Mouse (Mus musculus) kidney, adult 2 months (tissue): ENCODE results near the gene Tbc1d15.

Experiments used
- CTCF ChIP-seq: fragments of 200-500 bp; conservative IDR thresholded peaks from 2 replicates; pipeline ENCODE4 v1.5.1; 2011; ENCODE audit warnings: low read depth, mild to moderate bottlenecking, control low read depth, low read length, moderate library complexity, mixed read lengths; ENCODE audit not compliant: insufficient read depth, insufficient read length
- POLR2A ChIP-seq: fragments of 200-500 bp; IDR thresholded peaks from one replicate; pipeline ENCODE4 v1.6.1; 2011; ENCODE audit warnings: low read depth, low read length, control low read depth

DNA sequence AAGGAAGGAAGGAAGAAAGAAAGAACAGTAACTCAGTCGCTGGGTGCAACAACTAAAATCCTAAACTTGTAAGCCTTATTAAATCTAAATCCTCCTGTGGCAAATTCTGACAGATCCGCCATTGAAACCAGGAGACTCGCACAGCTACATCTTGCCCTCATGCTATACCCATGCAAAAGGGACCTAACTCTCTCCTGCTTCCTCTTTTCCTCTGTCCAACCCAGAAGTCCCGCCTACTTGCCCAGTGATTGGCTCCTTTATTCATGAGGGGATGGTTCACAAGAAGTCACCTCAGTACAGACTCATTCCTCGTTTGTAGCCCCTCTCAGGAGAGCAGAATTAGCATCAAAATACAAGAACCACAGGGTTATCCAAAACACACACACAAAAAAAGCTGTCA lies 20.4 kb upstream of the Tbc1d15 start:
- TF ChIP-seq CTCF (no peak), POLR2A (no peak)
